Mouse (Mus musculus): Measurements from ENCODE around the gene Acap2. TPM values are rescaled to one million over a fixed set of nuclear protein-coding genes. Genes with fewer than 3 reads are reported as not detected.
A peak's percentile ranks its signal among the peaks of the same experiment; 100 is the strongest.

Gene Acap2
- polyA plus RNA-seq, 1 experiment from 2014 or later: 5.6 TPM

- Histone ChIP-seq H3K9me3 (ENCODE audit: low read length) (no peaks in the 10 kb centered on the region), H3K27me3 (ENCODE audit: insufficient read depth, low read length) (no peaks in the 10 kb centered on the region), H3K4me3 (ENCODE audit: low read depth, low read length) (peak overlapping the region; percentile 76), H3K4me1 (ENCODE audit: insufficient read depth) (peaks cover 12% of the 10 kb centered on the region), H3K9ac (replicated peaks) (peak overlapping the region; percentile 75), H3K4me2 (ENCODE audit: low read depth, low read length) (peak overlapping the region; percentile 99), H3K27ac (ENCODE audit: low read depth) (peak overlapping the region; percentile 85; the same call in 1 of the 2 replicates), H3K36me3 (replicated peaks; ENCODE audit: insufficient read depth, low read length) (no peaks in the 10 kb centered on the region)
- TF ChIP-seq CTCF (IDR thresholded peaks at IDR 0.05; ENCODE audit: low read depth) (no peak), EP300 (IDR thresholded peaks at IDR 0.05; ENCODE audit: low read depth) (no peak)
- under 1% methylated on average over 26 of the region's 36 CpGs for WGBS (ENCODE audit: insufficient replicate concordance)
- ATAC-seq: peak; percentile 41
- DNase-seq: peak; percentile 59
Observed at GRCm38 (mm10) chr16:31080573-31081051, 120.4 kb downstream of the Acap2 start.

- Histone ChIP-seq H3K27ac (ENCODE audit: low read depth) (no peak overlapping the region), H3K9me3 (ENCODE audit: low read length) (no peaks in the 10 kb centered on the region), H3K4me2 (ENCODE audit: low read depth, low read length) (no peak overlapping the region), H3K36me3 (replicated peaks; ENCODE audit: insufficient read depth, low read length) (no peaks in the 10 kb centered on the region), H3K9ac (replicated peaks) (no peak overlapping the region), H3K4me3 (ENCODE audit: low read depth, low read length) (no peak overlapping the region), H3K27me3 (ENCODE audit: insufficient read depth, low read length) (no peaks in the 10 kb centered on the region), H3K4me1 (ENCODE audit: insufficient read depth) (peaks cover 12% of the 10 kb centered on the region)
- ATAC-seq (no peak), DNase-seq (no peak)
- WGBS (ENCODE audit: insufficient replicate concordance): 81% methylated on average over 5 of the region's 5 CpGs
- no peak for TF ChIP-seq CTCF (IDR thresholded peaks at IDR 0.05; ENCODE audit: low read depth)
- TF ChIP-seq EP300 (IDR thresholded peaks at IDR 0.05; ENCODE audit: low read depth): no peak
Observed at GRCm38 (mm10) chr16:31077396-31077795, 123.6 kb downstream of the Acap2 start.

GRCm38 (mm10) chr16:31076436-31076835, 124.6 kb downstream of the Acap2 start:
- Histone ChIP-seq H3K27ac (ENCODE audit: low read depth) (no peak overlapping the region), H3K4me2 (ENCODE audit: low read depth, low read length) (no peak overlapping the region), H3K36me3 (replicated peaks; ENCODE audit: insufficient read depth, low read length) (no peaks in the 10 kb centered on the region), H3K4me1 (ENCODE audit: insufficient read depth) (peaks cover 12% of the 10 kb centered on the region), H3K9ac (replicated peaks) (no peak overlapping the region), H3K9me3 (ENCODE audit: low read length) (no peaks in the 10 kb centered on the region), H3K4me3 (ENCODE audit: low read depth, low read length) (no peak overlapping the region), H3K27me3 (ENCODE audit: insufficient read depth, low read length) (no peaks in the 10 kb centered on the region)
- TF ChIP-seq CTCF (IDR thresholded peaks at IDR 0.05; ENCODE audit: low read depth) (no peak), EP300 (IDR thresholded peaks at IDR 0.05; ENCODE audit: low read depth) (no peak)
- ATAC-seq (no peak), DNase-seq (no peak)
- WGBS (ENCODE audit: insufficient replicate concordance): 67% methylated on average over 8 of the region's 8 CpGs

- Histone ChIP-seq H3K4me1 (ENCODE audit: insufficient read depth) (peaks cover 13% of the 10 kb centered on the region), H3K9me3 (ENCODE audit: low read length) (no peaks in the 10 kb centered on the region), H3K4me2 (ENCODE audit: low read depth, low read length) (no peak overlapping the region), H3K27me3 (ENCODE audit: insufficient read depth, low read length) (no peaks in the 10 kb centered on the region), H3K36me3 (replicated peaks; ENCODE audit: insufficient read depth, low read length) (no peaks in the 10 kb centered on the region), H3K9ac (replicated peaks) (no peak overlapping the region), H3K4me3 (ENCODE audit: low read depth, low read length) (no peak overlapping the region), H3K27ac (ENCODE audit: low read depth) (no peak overlapping the region)
- WGBS (ENCODE audit: insufficient replicate concordance): 61% methylated on average over 3 of the region's 3 CpGs
- no peak for TF ChIP-seq EP300 (IDR thresholded peaks at IDR 0.05; ENCODE audit: low read depth)
- TF ChIP-seq CTCF (IDR thresholded peaks at IDR 0.05; ENCODE audit: low read depth): no peak
- ATAC-seq (no peak), DNase-seq (no peak)
Observed at GRCm38 (mm10) chr16:31074324-31074908, 126.6 kb downstream of the Acap2 start.

GRCm38 (mm10) chr16:31071731-31072130, 129.3 kb downstream of the Acap2 start:
- 86% methylated on average over 6 of the region's 6 CpGs for WGBS (ENCODE audit: insufficient replicate concordance)
- H3K36me3 ChIP-seq (replicated peaks; ENCODE audit: insufficient read depth, low read length): no peaks in the 10 kb centered on the region
- no peak overlapping the region for H3K9ac ChIP-seq (replicated peaks)
- H3K27me3 ChIP-seq (ENCODE audit: insufficient read depth, low read length): no peaks in the 10 kb centered on the region
- no peaks in the 10 kb centered on the region for H3K9me3 ChIP-seq (ENCODE audit: low read length)
- peaks cover 22% of the 10 kb centered on the region for H3K4me1 ChIP-seq (ENCODE audit: insufficient read depth)
- no peak overlapping the region for H3K4me2 ChIP-seq (ENCODE audit: low read depth, low read length)
- no peak overlapping the region for H3K4me3 ChIP-seq (ENCODE audit: low read depth, low read length)
- TF ChIP-seq CTCF (IDR thresholded peaks at IDR 0.05; ENCODE audit: low read depth): no peak
- TF ChIP-seq EP300 (IDR thresholded peaks at IDR 0.05; ENCODE audit: low read depth): no peak
- no peak overlapping the region for H3K27ac ChIP-seq (ENCODE audit: low read depth)
- ATAC-seq (no peak), DNase-seq (no peak)

GRCm38 (mm10) chr16:31070358-31071133, 130.5 kb downstream of the Acap2 start:
- TF ChIP-seq EP300 (IDR thresholded peaks at IDR 0.05; ENCODE audit: low read depth) (no peak), CTCF (IDR thresholded peaks at IDR 0.05; ENCODE audit: low read depth) (peak; percentile 97)
- Histone ChIP-seq H3K9me3 (ENCODE audit: low read length) (no peaks in the 10 kb centered on the region), H3K4me2 (ENCODE audit: low read depth, low read length) (peak overlapping the region; percentile 53), H3K4me1 (ENCODE audit: insufficient read depth) (peaks cover 28% of the 10 kb centered on the region), H3K27ac (ENCODE audit: low read depth) (no peak overlapping the region), H3K9ac (replicated peaks) (no peak overlapping the region), H3K27me3 (ENCODE audit: insufficient read depth, low read length) (no peaks in the 10 kb centered on the region), H3K36me3 (replicated peaks; ENCODE audit: insufficient read depth, low read length) (no peaks in the 10 kb centered on the region), H3K4me3 (ENCODE audit: low read depth, low read length) (no peak overlapping the region)
- ATAC-seq (peak; percentile 72), DNase-seq (peak; percentile 88)
- WGBS (ENCODE audit: insufficient replicate concordance): 14% methylated on average over 19 of the region's 21 CpGs
